8 mouse cellular contexts compared by ENCODE assay signal in the genomic region with DNA sequence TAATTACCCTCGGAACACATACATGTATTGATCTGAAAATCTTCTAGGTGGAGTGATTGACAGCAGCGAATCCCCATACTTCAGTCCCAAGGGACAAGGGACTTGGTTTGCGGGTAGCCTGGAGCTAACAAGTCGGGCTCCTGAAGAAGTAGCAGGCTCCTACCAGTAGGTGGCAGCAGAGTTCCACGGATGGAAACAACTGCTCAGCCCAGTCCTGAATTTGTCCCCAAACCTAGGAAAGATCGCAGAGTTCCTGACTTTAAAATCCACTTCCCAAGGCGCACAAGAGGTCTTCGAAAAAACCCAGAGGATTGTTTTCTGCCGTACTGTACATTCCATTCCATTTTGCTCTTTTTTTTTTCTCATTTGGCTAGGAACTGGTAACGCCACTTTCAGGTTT.
DNase-seq lines count a peak whose midpoint lies in the region; ATAC-seq lines count a peak whose summit lies in the region.

No protein-coding gene starts in this region.

- 19% methylated on average over 10 of the region's 10 CpGs for WGBS in forebrain, embryonic 10.5 days
- WGBS in heart, embryonic 15.5 days, result 12% methylated on average over 10 of the region's 10 CpGs
- WGBS in liver, embryonic 12.5 days (ENCODE audit: insufficient replicate concordance), result 11% methylated on average over 10 of the region's 10 CpGs
- 8% methylated on average over 10 of the region's 10 CpGs for WGBS in stomach, embryonic 15.5 days

- no peaks in the 10 kb centered on the region for H3K4me1 ChIP-seq in brown adipose tissue, adult 24 weeks (ENCODE audit: control insufficient read depth, insufficient read depth, insufficient read length, low read length)
- H3K4me1 ChIP-seq in forebrain, embryonic 10.5 days, result peaks cover 6% of the 10 kb centered on the region; the same call in 1 of the 2 replicates
- H3K4me1 ChIP-seq in heart, embryonic 15.5 days (replicated peaks), result no peaks in the 10 kb centered on the region
- no peaks in the 10 kb centered on the region for H3K4me1 ChIP-seq in liver, embryonic 12.5 days
- H3K4me1 ChIP-seq in stomach, embryonic 15.5 days, result no peaks in the 10 kb centered on the region

- no peak overlapping the region for H3K9ac ChIP-seq in heart, embryonic 15.5 days
- H3K9ac ChIP-seq in liver, embryonic 12.5 days, result no peak overlapping the region
- H3K9ac ChIP-seq in stomach, embryonic 15.5 days, result no peak overlapping the region

- peaks cover 26% of the 10 kb centered on the region for H3K27me3 ChIP-seq in forebrain, embryonic 10.5 days (ENCODE audit: poor library complexity, severe bottlenecking)
- peaks cover 9% of the 10 kb centered on the region; the same call in 1 of the 2 replicates for H3K27me3 ChIP-seq in heart, embryonic 15.5 days
- H3K27me3 ChIP-seq in liver, embryonic 12.5 days (replicated peaks), result peaks cover 12% of the 10 kb centered on the region; the same call in 1 of the 2 replicates
- peaks cover 5% of the 10 kb centered on the region; the same call in 1 of the 2 replicates for H3K27me3 ChIP-seq in stomach, embryonic 15.5 days (replicated peaks)

- H3K27ac ChIP-seq in brown adipose tissue, adult 24 weeks (replicated peaks; ENCODE audit: low read depth, low read length), result no peak overlapping the region
- no peak overlapping the region for H3K27ac ChIP-seq in forebrain, embryonic 10.5 days
- H3K27ac ChIP-seq in heart, embryonic 15.5 days, result no peak overlapping the region
- H3K27ac ChIP-seq in liver, embryonic 12.5 days, result no peak overlapping the region
- no peak overlapping the region for H3K27ac ChIP-seq in stomach, embryonic 15.5 days

- no peaks in the 10 kb centered on the region for H3K9me3 ChIP-seq in forebrain, embryonic 10.5 days
- no peaks in the 10 kb centered on the region for H3K9me3 ChIP-seq in heart, embryonic 15.5 days (replicated peaks)
- H3K9me3 ChIP-seq in liver, embryonic 12.5 days (replicated peaks), result no peaks in the 10 kb centered on the region
- H3K9me3 ChIP-seq in stomach, embryonic 15.5 days, result no peaks in the 10 kb centered on the region

- H3K36me3 ChIP-seq in forebrain, embryonic 10.5 days (replicated peaks), result no peaks in the 10 kb centered on the region
- H3K36me3 ChIP-seq in heart, embryonic 15.5 days, result no peaks in the 10 kb centered on the region
- no peaks in the 10 kb centered on the region for H3K36me3 ChIP-seq in liver, embryonic 12.5 days
- H3K36me3 ChIP-seq in stomach, embryonic 15.5 days, result no peaks in the 10 kb centered on the region

- peak overlapping the region; percentile 55 for H3K4me2 ChIP-seq in heart, embryonic 15.5 days
- peak overlapping the region; percentile 27; the same call in 1 of the 2 replicates for H3K4me2 ChIP-seq in liver, embryonic 12.5 days
- peak overlapping the region; percentile 46 for H3K4me2 ChIP-seq in stomach, embryonic 15.5 days

- no peak for ATAC-seq in heart, embryonic 15.5 days (replicated peaks; ENCODE audit: insufficient number of reproducible peaks, insufficient read depth, low FRiP score, low read depth)
- ATAC-seq in liver, embryonic 12.5 days, result no peak
- ATAC-seq in stomach, embryonic 15.5 days (ENCODE audit: insufficient read depth, low FRiP score, low read depth), result no peak

- peak overlapping the region; percentile 53; the same call in 1 of the 2 replicates for H3K4me3 ChIP-seq in brown adipose tissue, adult 24 weeks (ENCODE audit: insufficient read depth, low read depth, low read length)
- H3K4me3 ChIP-seq in forebrain, embryonic 10.5 days, result no peak overlapping the region
- peak overlapping the region; percentile 37 for H3K4me3 ChIP-seq in heart, embryonic 15.5 days
- no peak overlapping the region for H3K4me3 ChIP-seq in liver, embryonic 12.5 days
- peak overlapping the region; percentile 33 for H3K4me3 ChIP-seq in stomach, embryonic 15.5 days (replicated peaks)

- peak; percentile 83 for DNase-seq in CD4-positive, CD25-positive, alpha-beta regulatory T cell, adult 2 months (ENCODE audit: low read depth, low spot score)
- peak; percentile 87 for DNase-seq in forebrain, embryonic 10.5 days (ENCODE audit: extremely low spot score, low spot score)
- peak; percentile 88 for DNase-seq in kidney, postnatal 14 days
- peak; percentile 88 for DNase-seq in neural tube, embryonic 10.5 days (ENCODE audit: extremely low spot score, low spot score)

Comparison
In these comparisons a context has a peak if more than half of its experiments do, and no peak if none do; other contexts are left out.
1. H3K4me3 ChIP-seq: peak in brown adipose tissue, adult 24 weeks (single experiment), heart, embryonic 15.5 days (single experiment) and stomach, embryonic 15.5 days (single experiment); none in forebrain, embryonic 10.5 days (single experiment) and liver, embryonic 12.5 days (single experiment).
2. Peak in every context shown above with its lines, with median percentiles within 50 percentile points of each other: DNase-seq and H3K4me2 ChIP-seq.